Mouse (Mus musculus): ENCODE data around the gene E430018J23Rik. TPM values are rescaled to one million over a fixed set of nuclear protein-coding genes. Genes with fewer than 3 reads are reported as not detected.
"Not testable (repeated sequence)": the region's sequence is repeated elsewhere in the genome, so short reads cannot be mapped to it uniquely, and the experiment has no call there.

Gene E430018J23Rik
- total RNA-seq (2017): 2.1 to 2.3 TPM (median 2.2 TPM) in 3 replicates

GRCm38 (mm10) chr7:127393157-127393943, at the start of gene E430018J23Rik:
TSS of gene E430018J23Rik (minus strand) at chr7:127393629.
- ATAC-seq (replicated peaks; ENCODE audit: insufficient number of reproducible peaks, low FRiP score, low TSS enrichment, poor library complexity, severe bottlenecking): peak; percentile 99

DNA sequence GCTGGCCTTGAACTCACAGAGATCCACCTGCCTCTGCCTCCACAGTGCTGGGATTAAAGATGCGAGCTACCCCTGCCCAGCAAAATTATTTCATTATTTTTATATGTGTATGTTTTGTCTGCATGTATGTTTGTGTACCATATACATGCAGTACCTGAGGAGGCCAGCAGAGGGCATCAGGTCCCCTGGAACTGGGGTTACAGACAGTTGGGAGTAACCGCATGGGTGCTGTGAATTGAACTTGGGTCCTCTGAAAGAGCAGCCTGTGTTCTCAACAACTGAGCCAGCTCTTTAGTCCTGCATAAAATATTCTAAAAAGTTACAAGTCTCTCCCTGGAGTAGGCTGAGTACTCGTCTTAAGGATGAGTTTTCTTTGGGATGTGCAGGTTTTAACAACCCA, 44.3 kb upstream of the E430018J23Rik start:
- ATAC-seq (replicated peaks; ENCODE audit: insufficient number of reproducible peaks, low FRiP score, low TSS enrichment, poor library complexity, severe bottlenecking): no peak

DNA sequence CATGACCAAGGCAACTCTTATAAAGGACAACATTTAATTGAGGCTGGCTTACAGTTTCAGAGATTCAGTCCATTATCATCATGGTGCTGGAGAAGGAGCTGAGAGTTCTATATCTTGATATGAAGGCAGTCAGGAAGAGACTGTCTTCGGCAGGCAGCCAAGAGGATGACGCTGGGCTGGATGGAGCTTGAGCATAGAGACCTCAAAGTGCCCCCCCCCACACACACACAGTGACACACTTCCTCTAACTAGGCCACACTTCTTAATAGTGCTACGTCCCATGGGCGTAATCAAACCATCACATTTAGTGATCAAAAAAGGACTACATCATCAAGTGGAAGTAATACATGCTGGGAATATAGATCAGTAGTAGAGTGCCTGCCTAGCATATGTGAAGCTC, 41.8 kb upstream of the E430018J23Rik start:
- ATAC-seq (replicated peaks; ENCODE audit: insufficient number of reproducible peaks, low FRiP score, low TSS enrichment, poor library complexity, severe bottlenecking): no peak

DNA sequence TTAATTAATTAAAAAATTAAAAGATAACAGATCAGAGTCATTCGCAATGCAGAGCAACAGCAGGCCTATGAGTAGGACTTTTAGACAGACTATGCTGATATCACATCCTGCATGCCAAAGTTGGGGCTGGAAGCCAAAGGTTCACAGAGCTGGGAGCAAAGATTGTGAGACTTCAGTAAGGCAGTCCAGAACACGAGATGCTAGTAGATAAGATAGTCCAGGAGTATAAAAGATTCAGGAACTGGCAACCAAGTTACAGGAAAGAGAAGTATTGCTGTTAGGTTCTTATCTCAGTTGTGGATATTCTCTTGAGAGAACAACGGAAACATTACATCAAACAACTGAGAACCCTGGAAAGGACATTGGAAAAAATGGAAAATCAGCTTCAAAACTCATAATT, 32.9 kb upstream of the E430018J23Rik start:
- no peak for ATAC-seq (replicated peaks; ENCODE audit: insufficient number of reproducible peaks, low FRiP score, low TSS enrichment, poor library complexity, severe bottlenecking)

GRCm38 (mm10) chr7:127425911-127426310, 32.5 kb upstream of the E430018J23Rik start:
- ATAC-seq (replicated peaks; ENCODE audit: insufficient number of reproducible peaks, low FRiP score, low TSS enrichment, poor library complexity, severe bottlenecking): no peak

DNA sequence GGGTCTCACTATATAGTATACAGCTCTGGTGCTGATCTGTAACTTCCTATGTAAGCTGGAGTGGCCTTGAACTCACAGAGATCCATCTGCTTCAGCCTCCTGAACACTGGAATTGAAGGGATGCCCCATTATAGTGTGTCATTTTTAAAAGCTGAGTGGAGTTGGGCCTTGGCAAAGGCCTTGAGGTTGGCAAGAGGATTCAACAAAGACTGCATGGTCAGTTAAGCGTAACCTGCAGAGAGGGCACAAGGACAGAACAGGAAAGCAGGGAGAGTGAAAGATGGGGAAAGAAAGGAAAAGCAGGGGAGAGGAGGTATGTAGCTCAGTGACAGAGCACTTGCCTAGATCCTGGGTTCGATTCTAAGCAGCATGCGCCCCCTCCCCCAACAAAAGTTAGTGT, 31.9 kb upstream of the E430018J23Rik start:
- no peak for ATAC-seq (replicated peaks; ENCODE audit: insufficient number of reproducible peaks, low FRiP score, low TSS enrichment, poor library complexity, severe bottlenecking)

- ATAC-seq (replicated peaks; ENCODE audit: insufficient number of reproducible peaks, low FRiP score, low TSS enrichment, poor library complexity, severe bottlenecking): 0 out of 2 replicates have a peak, but pooled peaks have one; percentile 20
These were observed 28.8 kb upstream of the E430018J23Rik start for GRCm38 (mm10) chr7:127422247-127422646.

- peak; percentile 98 for ATAC-seq (replicated peaks; ENCODE audit: insufficient number of reproducible peaks, low FRiP score, low TSS enrichment, poor library complexity, severe bottlenecking)
These were observed 28.2 kb upstream of the E430018J23Rik start, which contains the start of gene Zfp688 for GRCm38 (mm10) chr7:127421388-127422191. TSS of gene Zfp688 (minus strand) at chr7:127422068.

GRCm38 (mm10) chr7:127411418-127411817, 18.0 kb upstream of the E430018J23Rik start:
- no peak for ATAC-seq (replicated peaks; ENCODE audit: insufficient number of reproducible peaks, low FRiP score, low TSS enrichment, poor library complexity, severe bottlenecking)

GRCm38 (mm10) chr7:127406002-127406987, 12.9 kb upstream of the E430018J23Rik start, which contains the start of gene Zfp764:
TSS of gene Zfp764 (minus strand) at chr7:127406822.
- peak; percentile 94 for ATAC-seq (replicated peaks; ENCODE audit: insufficient number of reproducible peaks, low FRiP score, low TSS enrichment, poor library complexity, severe bottlenecking)

- not testable (repeated sequence) for ATAC-seq (replicated peaks; ENCODE audit: insufficient number of reproducible peaks, low FRiP score, low TSS enrichment, poor library complexity, severe bottlenecking)
These were observed 10.7 kb upstream of the E430018J23Rik start for GRCm38 (mm10) chr7:127404101-127404500.

DNA sequence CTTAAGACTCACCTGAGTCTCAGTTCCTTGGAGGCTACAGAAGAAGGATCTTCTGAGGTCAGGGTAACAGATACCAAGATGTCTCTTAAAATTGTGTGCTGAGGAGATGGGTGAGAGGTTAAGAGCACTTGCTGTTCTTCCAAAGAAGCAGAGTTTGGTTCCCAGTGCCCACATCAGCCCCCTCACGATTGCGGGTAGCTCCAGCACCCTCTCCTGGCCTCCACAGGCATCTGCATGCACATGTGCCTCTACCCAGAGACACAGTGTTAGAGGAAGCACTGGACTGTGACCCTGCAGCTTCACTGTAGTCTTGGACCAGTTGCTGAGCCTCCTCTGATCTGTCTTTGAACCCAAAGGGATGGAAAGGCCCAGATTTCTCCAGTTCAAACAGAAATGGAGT, 9.6 kb upstream of the E430018J23Rik start:
- no peak for ATAC-seq (replicated peaks; ENCODE audit: insufficient number of reproducible peaks, low FRiP score, low TSS enrichment, poor library complexity, severe bottlenecking)

- no peak for ATAC-seq (replicated peaks; ENCODE audit: insufficient number of reproducible peaks, low FRiP score, low TSS enrichment, poor library complexity, severe bottlenecking)
These were observed 6.9 kb upstream of the E430018J23Rik start for GRCm38 (mm10) chr7:127400355-127400754.

GRCm38 (mm10) chr7:127393944-127394333, 510 bp upstream of the E430018J23Rik start:
- no peak for ATAC-seq (replicated peaks; ENCODE audit: insufficient number of reproducible peaks, low FRiP score, low TSS enrichment, poor library complexity, severe bottlenecking)

- peak; percentile 33; the same call in 1 of the 2 replicates for ATAC-seq (replicated peaks; ENCODE audit: insufficient number of reproducible peaks, low FRiP score, low TSS enrichment, poor library complexity, severe bottlenecking)
These were observed 1.1 kb downstream of the E430018J23Rik start for GRCm38 (mm10) chr7:127392251-127392824.

GRCm38 (mm10) chr7:127391538-127391937, 1.9 kb downstream of the E430018J23Rik start:
- no peak for ATAC-seq (replicated peaks; ENCODE audit: insufficient number of reproducible peaks, low FRiP score, low TSS enrichment, poor library complexity, severe bottlenecking)

- ATAC-seq (replicated peaks; ENCODE audit: insufficient number of reproducible peaks, low FRiP score, low TSS enrichment, poor library complexity, severe bottlenecking): no peak
These were observed 3.1 kb downstream of the E430018J23Rik start for GRCm38 (mm10) chr7:127390306-127390705.

DNA sequence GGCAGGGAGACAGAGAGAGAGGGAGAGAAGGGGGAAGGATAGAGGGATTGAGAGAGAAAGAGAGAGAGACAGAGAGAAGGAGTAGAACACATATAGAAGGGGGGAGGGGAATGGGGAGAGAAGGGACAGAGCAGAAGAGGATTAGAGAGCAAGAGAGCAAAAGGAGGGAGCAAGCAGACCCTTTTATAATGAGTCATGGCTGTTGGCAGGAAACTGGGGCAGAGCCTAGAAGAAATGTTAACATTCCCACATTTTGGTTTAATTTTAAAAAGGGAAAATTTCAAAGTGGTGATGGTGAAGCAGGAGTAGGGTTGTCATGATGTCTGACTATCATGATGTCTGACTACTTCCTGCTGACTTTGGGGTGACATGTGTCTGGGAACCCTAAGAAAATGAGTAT, 5.2 kb downstream of the E430018J23Rik start:
- ATAC-seq (replicated peaks; ENCODE audit: insufficient number of reproducible peaks, low FRiP score, low TSS enrichment, poor library complexity, severe bottlenecking): not testable (repeated sequence)
